Mouse (Mus musculus) olfactory bulb, adult 2 months (tissue): Measurements from ENCODE around the gene Pdgfa. TPM values are rescaled to one million over a fixed set of nuclear protein-coding genes. Genes with fewer than 3 reads are reported as not detected.

ENCODE experiments used
- H3K27ac ChIP-seq: fragments of 200-500 bp; 2 replicates; pipeline ENCODE4 v1.5.1; 2012; ENCODE audit warnings: low read depth, low read length; ENCODE audit not compliant: insufficient read depth
- H3K4me1 ChIP-seq: fragments of 200-500 bp; 2 replicates; pipeline ENCODE4 v1.6.1; 2012; ENCODE audit warnings: low read length; ENCODE audit not compliant: control insufficient read depth, insufficient read depth
- H3K4me3 ChIP-seq: fragments of 200-500 bp; 2 replicates; pipeline ENCODE4 v1.5.1; 2012; ENCODE audit warnings: mild to moderate bottlenecking, low read depth, low read length, moderate library complexity; ENCODE audit not compliant: insufficient read depth
- CTCF ChIP-seq: fragments of 200-500 bp; IDR thresholded peaks from 2 replicates; pipeline ENCODE4 v1.5.1; 2012; ENCODE audit warnings: low read depth, mild to moderate bottlenecking, low read length, moderate library complexity; ENCODE audit not compliant: insufficient read depth
- POLR2A ChIP-seq: fragments of 200-500 bp; IDR thresholded peaks from 2 replicates; pipeline ENCODE4 v1.6.1; 2012; ENCODE audit warnings: mild to moderate bottlenecking, low read depth, low read length, moderate library complexity; ENCODE audit not compliant: insufficient read depth
- whole genome bisulfite sequencing: fragments of 180-500 bp; shearing (Covaris S2); methylation state at CpG from one replicate; pipeline ENCODE4 v1.1.7; 2018; 5-methylcytosine and 5-hydroxymethylcytosine counted together
- polyA plus RNA-seq: library from polyadenylated mRNA; stranded (reverse); fragments of >200 nt; gene quantifications from 2 replicates; pipeline ENCODE4 v1.2.4, GENCODE M21; 2012; ENCODE audit warnings: low replicate concordance; ENCODE audit not compliant: missing spikeins, insufficient read depth, insufficient read length

Gene Pdgfa
- polyA plus RNA-seq, 1 experiment, result not detected

GRCm38 (mm10) chr5:139024351-139025105 is 27.4 kb upstream of the Pdgfa start:
- WGBS, result 85% methylated on average over 12 of the region's 12 CpGs
- H3K4me1 ChIP-seq, result no peaks in the 10 kb centered on the region; the same call in 1 of the 2 replicates
- H3K4me3 ChIP-seq, result no peak overlapping the region
- TF ChIP-seq CTCF (no peak), POLR2A (no peak)
- H3K27ac ChIP-seq, result no peak overlapping the region

- Histone ChIP-seq H3K4me3 (no peak overlapping the region), H3K4me1 (no peaks in the 10 kb centered on the region), H3K27ac (no peak overlapping the region)
- WGBS, result 83% methylated on average over 6 of the region's 6 CpGs
- no peak for TF ChIP-seq CTCF
- no peak for TF ChIP-seq POLR2A
Observed at GRCm38 (mm10) chr5:139020595-139020994, 23.4 kb upstream of the Pdgfa start.

GRCm38 (mm10) chr5:139017371-139018124 is 20.4 kb upstream of the Pdgfa start:
- Histone ChIP-seq H3K4me3 (no peak overlapping the region), H3K4me1 (peaks cover 5% of the 10 kb centered on the region; the same call in 1 of the 2 replicates), H3K27ac (no peak overlapping the region)
- no peak for TF ChIP-seq CTCF
- TF ChIP-seq POLR2A, result no peak
- WGBS, result 77% methylated on average over 15 of the region's 15 CpGs

GRCm38 (mm10) chr5:139015097-139015496 is 17.9 kb upstream of the Pdgfa start:
- peaks cover 5% of the 10 kb centered on the region; the same call in 1 of the 2 replicates for H3K4me1 ChIP-seq
- no peak overlapping the region; the same call in 1 of the 2 replicates for H3K27ac ChIP-seq
- TF ChIP-seq CTCF (no peak), POLR2A (no peak)
- WGBS, result 54% methylated on average over 3 of the region's 3 CpGs
- no peak overlapping the region for H3K4me3 ChIP-seq

- H3K4me1 ChIP-seq, result peaks cover 5% of the 10 kb centered on the region; the same call in 1 of the 2 replicates
- H3K27ac ChIP-seq, result no peak overlapping the region
- WGBS, result 87% methylated on average over 2 of the region's 2 CpGs
- no peak overlapping the region for H3K4me3 ChIP-seq
- TF ChIP-seq POLR2A (no peak), CTCF (no peak)
Observed at GRCm38 (mm10) chr5:139010649-139011048, 13.5 kb upstream of the Pdgfa start.

GRCm38 (mm10) chr5:139007141-139007775 is 10.1 kb upstream of the Pdgfa start:
- 44% methylated on average over 4 of the region's 4 CpGs for WGBS
- no peak overlapping the region for H3K27ac ChIP-seq
- TF ChIP-seq POLR2A (no peak), CTCF (no peak)
- no peaks in the 10 kb centered on the region for H3K4me1 ChIP-seq
- H3K4me3 ChIP-seq, result no peak overlapping the region

- no peak overlapping the region for H3K27ac ChIP-seq
- H3K4me1 ChIP-seq, result no peaks in the 10 kb centered on the region
- TF ChIP-seq POLR2A (no peak), CTCF (no peak)
- H3K4me3 ChIP-seq, result no peak overlapping the region
- WGBS, result 83% methylated on average over 6 of the region's 6 CpGs
Observed at GRCm38 (mm10) chr5:139004588-139004987, 7.4 kb upstream of the Pdgfa start.

- H3K4me3 ChIP-seq, result no peak overlapping the region
- 80% methylated on average over 7 of the region's 7 CpGs for WGBS
Observed at GRCm38 (mm10) chr5:138999716-139000115, 2.5 kb upstream of the Pdgfa start.

More at GRCm38 (mm10) chr5:138999716-139000115, 2.5 kb upstream of the Pdgfa start:
- H3K27ac ChIP-seq, result no peak overlapping the region
- H3K4me1 ChIP-seq, result peaks cover 31% of the 10 kb centered on the region
- no peak for TF ChIP-seq CTCF
- no peak for TF ChIP-seq POLR2A
